Comparison of ENCODE assay signal across 8 mouse cellular contexts in the genomic region with DNA sequence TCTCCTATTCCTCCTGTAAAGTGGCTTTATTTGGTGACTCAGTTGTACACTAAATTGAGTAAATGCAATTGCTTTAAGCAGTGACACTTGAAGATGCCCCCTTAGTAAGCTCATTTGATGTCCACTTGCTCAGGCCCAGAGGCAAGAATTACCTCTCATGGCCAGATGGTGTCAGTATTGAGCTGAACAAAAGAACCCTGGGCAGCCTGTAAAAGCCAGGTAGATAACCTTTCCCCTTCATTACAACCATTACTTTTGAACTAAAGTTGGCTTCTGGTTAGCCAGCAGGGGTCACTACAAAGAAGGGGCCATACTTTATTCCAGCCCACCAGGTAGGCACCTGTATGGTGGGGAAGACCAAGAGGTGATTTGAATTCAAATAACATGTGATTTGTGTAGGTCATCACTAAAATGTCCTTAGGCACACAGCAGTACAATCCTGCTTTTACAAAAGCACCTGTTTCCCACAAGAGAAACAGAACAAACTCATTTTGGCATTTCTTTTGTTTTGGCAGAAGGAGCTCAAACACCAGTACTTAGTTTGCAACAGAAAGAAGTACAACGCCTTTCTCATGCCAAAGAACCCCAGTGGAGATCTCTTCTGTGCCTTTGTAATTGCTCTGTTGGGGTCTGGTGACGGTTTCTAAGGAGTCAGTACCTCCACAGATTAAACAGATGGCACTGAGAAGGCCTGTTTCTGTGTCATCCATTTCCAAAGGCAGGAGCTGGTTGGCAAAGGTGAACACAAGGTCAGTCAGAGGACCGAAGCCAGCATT.
DNase-seq lines count a peak whose midpoint lies in the region; ATAC-seq and TF ChIP-seq lines count a peak whose summit lies in the region.

No protein-coding gene starts in this region.

- DNase-seq in left cerebral cortex, adult 11 months (ENCODE audit: low spot score): peak; percentile 38
- DNase-seq in left cerebral cortex, adult 8-10 months (ENCODE audit: low spot score in 2 of 2): no peak
- DNase-seq in brain, embryonic 14.5 days (ENCODE audit: low read depth): peak; percentile 81
- DNase-seq in heart, postnatal 36 days: peak; percentile 63 to 67
- peak; percentile 22 for DNase-seq in large intestine, adult 2 months (ENCODE audit: low read depth, low spot score)
- peak; percentile 64 for DNase-seq in lung, postnatal 25 days (ENCODE audit: low spot score)
- peak; percentile 25 for DNase-seq in right cerebral cortex, postnatal 14 days

- 92% methylated on average over 3 of the region's 3 CpGs for WGBS in large intestine, adult 2 months

- intact Hi-C loops in heart, postnatal 36 days (cut with DNase I): loop anchor here (2.0 to 5.0 kb wide), 3 partner anchors 93 to 973 kb away; no protein-coding TSS in a partner anchor

- peak; percentile 76 for ATAC-seq in erythroid progenitor cell, adult 5-6 weeks (replicated peaks; ENCODE audit: low FRiP score, poor library complexity, severe bottlenecking)

- no peak for TF ChIP-seq POLR2A in brain, embryonic 14.5 days (IDR thresholded peaks at IDR 0.05; ENCODE audit: borderline replicate concordance, extremely low read depth, insufficient read depth, insufficient read length, poor library complexity, severe bottlenecking)

- TF ChIP-seq CTCF in brain, embryonic 14.5 days (IDR thresholded peaks at IDR 0.05; ENCODE audit: borderline replicate concordance, extremely low read depth, insufficient read depth, insufficient read length): peak; percentile 78; the same call in 1 of the 2 replicates

Comparison
In these comparisons a context has a peak if more than half of its experiments do, and no peak if none do; other contexts are left out.
1. DNase-seq: peak in left cerebral cortex, adult 11 months (single experiment), brain, embryonic 14.5 days (single experiment), heart, postnatal 36 days (2 of 2), large intestine, adult 2 months (single experiment), lung, postnatal 25 days (single experiment) and right cerebral cortex, postnatal 14 days (single experiment); none in left cerebral cortex, adult 8-10 months (0 of 2).